Mouse (Mus musculus) left cerebral cortex, postnatal 25 days (tissue): ENCODE data around the gene Rfx2. TPM values are rescaled to one million over a fixed set of nuclear protein-coding genes. Genes with fewer than 3 reads are reported as not detected.
A peak's percentile ranks its signal among the peaks of the same experiment; 100 is the strongest.

Experiments
- DNase-seq, 2 experiments: peaks; one replicate each; pipeline ENCODE4 v3.0.0; 2022; ENCODE audit warnings: low spot score in 2 of 2, mixed read lengths in 1 of 2
- intact Hi-C: fragments of 180-260 bp; cut with DNase I; formaldehyde crosslinking; loops from one replicate; pipeline ENCODE4 v1.15.1; 2025
- total RNA-seq, 2 experiments: library from RNA; stranded (reverse); gene quantifications; 2 replicates each; pipeline ENCODE4 v1.2.3; 2021

The Rfx2 gene
- total RNA-seq, 2 experiments from 2014 or later: 2.1 to 3.9 TPM

- DNase-seq: no peak
- intact Hi-C loops: no loop called here
Observed at GRCm38 (mm10) chr17:56836336-56836735, 5.5 kb upstream of the Rfx2 start.

- no peak for DNase-seq
- intact Hi-C loops: no loop called here
Observed at GRCm38 (mm10) chr17:56833381-56833780, 2.6 kb upstream of the Rfx2 start.

DNA sequence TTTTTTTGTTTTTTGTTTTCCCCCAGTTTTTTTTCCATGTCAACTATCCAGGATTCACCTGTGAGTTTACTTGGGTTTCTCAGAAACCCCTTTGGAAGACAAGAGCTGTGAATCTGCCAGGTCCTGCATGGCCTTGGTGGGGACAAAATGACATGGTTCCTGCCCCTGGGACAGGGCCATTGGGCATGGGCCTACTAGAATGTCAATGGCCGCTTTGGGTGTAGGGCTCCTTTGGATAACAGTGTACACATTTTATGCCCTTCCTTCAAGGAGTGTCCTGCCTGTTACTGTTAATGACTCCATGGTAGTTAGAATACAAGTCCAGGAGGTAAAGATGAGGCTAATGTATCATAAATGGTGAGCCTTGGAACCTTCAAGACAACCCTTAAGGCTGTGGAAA is 2.1 kb upstream of the Rfx2 start:
- intact Hi-C loops: no loop called here
- DNase-seq: no peak

GRCm38 (mm10) chr17:56831111-56831816 is 451 bp upstream of the Rfx2 start:
- intact Hi-C loops: loop anchor here (2.0 kb wide), 1 partner anchor 66 kb away; the partner anchor contains the start of gene Dus3l
- peak; percentile 98 to 99 for DNase-seq

DNA sequence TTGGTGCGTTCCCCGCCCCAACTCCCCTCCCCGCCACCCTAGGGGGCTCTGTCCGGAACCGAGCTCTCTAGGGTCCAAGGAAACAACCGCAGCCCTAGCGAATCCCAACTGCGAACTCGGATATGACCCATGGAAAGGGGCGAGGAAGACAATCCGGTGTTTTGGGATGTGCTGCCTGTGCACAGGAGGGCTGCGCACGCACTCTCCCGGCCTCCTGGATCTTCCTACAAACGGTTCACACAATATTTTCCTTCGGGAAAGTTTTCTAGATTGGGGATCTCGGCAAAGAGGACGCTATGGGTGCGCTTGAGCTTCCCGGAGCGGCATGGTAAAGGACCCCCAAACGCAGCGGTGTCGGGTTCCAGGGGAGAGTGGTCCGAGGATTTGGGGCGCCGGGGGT is 1.0 kb downstream of the Rfx2 start:
- DNase-seq: no peak
- intact Hi-C loops: loop anchor here (2.0 kb wide), 1 partner anchor 65 kb away; the partner anchor contains the start of gene Dus3l

DNA sequence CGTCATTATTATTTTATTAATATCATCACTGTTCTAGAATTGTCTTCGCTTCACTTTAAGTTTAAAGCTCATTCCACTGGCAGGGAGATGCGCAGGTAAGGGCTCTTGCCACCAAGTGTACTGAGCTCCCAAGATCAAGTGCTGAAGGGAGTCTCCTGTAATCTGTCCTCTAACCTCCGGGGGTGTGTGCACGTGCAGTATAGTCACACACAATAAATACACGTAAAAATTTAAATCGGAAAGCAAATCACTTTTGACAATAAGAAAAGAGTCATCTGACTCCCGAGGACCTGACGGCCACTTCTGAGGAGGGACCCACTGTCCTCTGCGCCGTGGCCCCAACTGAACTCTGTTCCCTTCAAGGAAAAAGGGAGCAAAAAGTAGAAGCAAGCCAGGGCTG is 1.6 kb downstream of the Rfx2 start:
- DNase-seq: no peak
- intact Hi-C loops: no loop called here

GRCm38 (mm10) chr17:56826718-56827117 is 4.1 kb downstream of the Rfx2 start:
- intact Hi-C loops: no loop called here
- peak in 1 of 2 experiments; percentile 62 for DNase-seq

GRCm38 (mm10) chr17:56823352-56823751 is 7.5 kb downstream of the Rfx2 start:
- intact Hi-C loops: no loop called here
- no peak for DNase-seq

DNA sequence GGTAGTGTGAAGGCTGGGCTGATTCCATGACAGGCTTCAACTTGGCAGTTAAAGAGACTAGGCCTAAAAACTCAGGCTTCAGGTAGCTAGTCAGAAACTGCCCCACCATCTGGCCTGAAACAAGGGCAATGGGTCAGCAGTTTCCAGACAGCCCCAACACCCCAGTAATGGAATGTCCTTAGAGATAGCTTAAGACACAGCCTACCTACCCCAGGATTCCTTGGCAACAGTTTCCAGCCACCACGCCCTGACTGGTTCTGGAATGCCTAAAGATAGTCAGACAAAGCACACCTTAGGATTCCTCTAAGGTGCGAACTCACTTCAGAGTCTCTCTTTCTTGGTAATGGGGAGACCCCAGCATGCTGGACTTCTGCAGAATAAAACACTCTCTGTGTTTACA is 8.4 kb downstream of the Rfx2 start:
- no peak for DNase-seq

GRCm38 (mm10) chr17:56819694-56820111 is 11.1 kb downstream of the Rfx2 start:
- DNase-seq: peak in 1 of 2 experiments; percentile 24
- intact Hi-C loops: no loop called here

More for the DNA sequence above, 8.4 kb downstream of the Rfx2 start:
- intact Hi-C loops: no loop called here

GRCm38 (mm10) chr17:56819032-56819545 is 11.7 kb downstream of the Rfx2 start:
- intact Hi-C loops: no loop called here
- no peak for DNase-seq

- intact Hi-C loops: no loop called here
- no peak for DNase-seq
Observed at GRCm38 (mm10) chr17:56818067-56818636, 12.7 kb downstream of the Rfx2 start.

DNA sequence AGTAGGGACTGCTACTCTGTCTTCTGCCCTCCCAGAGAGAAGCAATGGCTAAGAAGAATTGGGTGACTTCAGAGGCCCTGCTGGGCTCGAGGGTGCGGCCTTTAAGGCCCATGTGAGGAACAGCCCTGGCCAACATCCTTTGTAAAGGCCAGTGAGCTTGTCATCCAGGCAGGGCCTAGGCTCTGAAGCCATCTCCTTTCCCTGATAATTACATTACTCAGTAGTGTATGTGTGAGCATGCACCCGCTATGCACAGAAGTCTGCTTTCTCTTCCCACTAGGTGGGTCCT is 15.8 kb downstream of the Rfx2 start:
- no peak for DNase-seq
- intact Hi-C loops: no loop called here

DNA sequence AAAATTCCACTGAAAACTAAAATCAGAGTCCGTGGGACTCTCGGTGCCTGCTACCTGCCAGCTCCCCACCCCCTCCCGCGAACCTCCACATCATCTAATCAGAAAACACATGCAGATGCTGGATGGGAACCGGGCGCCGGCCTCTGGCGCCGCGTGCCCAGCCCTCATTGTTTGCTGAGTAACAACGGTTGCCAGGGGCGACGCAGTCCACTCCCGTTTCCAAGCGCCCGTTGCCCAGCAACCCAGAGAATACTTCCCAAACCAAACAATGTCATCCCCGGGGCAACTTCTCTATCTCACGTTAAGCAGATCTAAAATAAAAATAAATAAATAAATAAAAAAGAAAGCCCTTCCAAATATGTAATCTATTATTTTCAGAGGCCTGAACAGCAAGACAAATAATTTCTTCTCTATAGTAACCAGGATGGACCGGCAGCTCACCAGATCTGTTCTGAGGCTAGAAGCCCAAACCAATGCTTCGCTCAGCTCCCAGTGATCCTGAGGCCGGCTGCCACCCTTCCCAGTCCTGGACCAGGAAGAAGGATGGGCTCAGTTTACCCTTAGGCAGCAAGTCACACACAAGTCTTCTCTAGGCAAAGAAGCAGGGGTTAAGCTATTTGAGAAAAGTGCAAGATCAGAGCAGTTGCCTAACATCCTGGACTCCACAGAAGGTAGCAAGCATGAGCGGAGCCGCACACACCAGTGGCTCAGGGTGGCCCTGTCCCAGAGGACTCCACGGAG is 16.3 kb downstream of the Rfx2 start:
- peak; percentile 85 to 89 for DNase-seq
- intact Hi-C loops: no loop called here

DNA sequence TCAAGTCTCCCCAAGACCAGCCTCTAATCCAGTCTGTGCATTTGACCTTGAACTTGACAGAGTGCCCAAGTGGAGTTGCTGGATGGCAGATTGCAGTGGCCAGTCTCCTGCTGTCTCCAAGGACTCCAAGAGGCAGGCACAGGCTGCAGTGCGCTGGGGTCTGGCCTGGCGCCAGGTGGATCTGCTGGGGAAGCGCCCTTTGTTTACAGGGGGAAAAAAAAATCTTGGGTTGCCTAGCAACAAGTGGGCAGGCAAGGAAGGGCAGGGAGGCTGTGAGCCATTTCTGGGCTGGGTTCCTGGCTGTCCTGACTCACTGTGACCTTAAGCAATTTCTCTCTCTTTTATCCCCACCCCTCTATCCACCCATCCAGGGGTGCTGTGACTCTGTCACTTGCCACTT is 20.6 kb downstream of the Rfx2 start:
- peak; percentile 63 to 74 for DNase-seq
- intact Hi-C loops: no loop called here

DNA sequence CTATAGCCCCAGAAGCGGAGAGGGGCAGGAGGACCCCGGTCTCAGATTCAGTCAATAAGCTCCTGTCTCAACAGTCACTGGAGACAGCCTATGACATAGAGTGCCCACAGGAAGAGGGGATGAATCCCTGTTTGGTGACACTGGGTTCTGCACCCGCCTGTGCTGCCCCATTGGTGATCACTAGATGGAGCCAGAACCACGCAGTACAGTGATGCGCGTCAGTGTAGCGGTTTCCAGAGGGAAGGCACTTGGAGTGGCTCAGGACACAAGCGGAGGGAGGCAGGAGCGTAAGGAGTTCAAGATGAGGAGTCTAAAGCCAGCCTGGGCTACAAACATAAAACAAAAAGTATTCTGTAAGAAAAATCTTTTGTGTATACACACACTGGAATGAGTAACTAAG is 22.3 kb downstream of the Rfx2 start:
- intact Hi-C loops: loop anchor here (1.0 to 5.0 kb wide), 7 partner anchors 50 to 524 kb away; partner anchors contain the start of gene Mllt1
- peak; percentile 83 to 86 for DNase-seq

DNA sequence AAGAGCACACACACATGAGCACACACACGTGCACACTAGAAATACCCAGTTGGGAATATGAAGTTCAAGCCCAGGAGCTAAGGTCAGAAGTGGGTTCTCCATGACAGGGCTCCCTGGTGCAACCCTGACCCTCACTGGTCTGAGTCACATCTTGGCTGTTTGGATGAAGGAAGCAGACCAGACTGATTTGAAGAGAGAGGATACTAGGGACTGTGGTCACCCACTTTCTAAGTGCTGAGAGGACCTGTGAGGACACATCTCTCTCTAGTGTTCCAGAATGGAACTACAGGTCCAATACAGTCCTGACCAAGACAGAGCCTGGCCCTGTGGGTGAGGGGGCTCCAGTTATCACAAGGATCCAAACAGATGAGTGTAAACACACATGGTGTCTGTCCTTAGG is 25.0 kb downstream of the Rfx2 start:
- no peak for DNase-seq
- intact Hi-C loops: loop anchor here (5.0 kb wide), 6 partner anchors 92 to 527 kb away; partner anchors contain the start of gene Mllt1

GRCm38 (mm10) chr17:56804952-56805351 is 25.9 kb downstream of the Rfx2 start:
- intact Hi-C loops: loop anchor here (5.0 kb wide), 6 partner anchors 92 to 527 kb away; partner anchors contain the start of gene Mllt1
- no peak for DNase-seq

GRCm38 (mm10) chr17:56802065-56802464 is 28.7 kb downstream of the Rfx2 start:
- intact Hi-C loops: no loop called here
- no peak for DNase-seq

DNA sequence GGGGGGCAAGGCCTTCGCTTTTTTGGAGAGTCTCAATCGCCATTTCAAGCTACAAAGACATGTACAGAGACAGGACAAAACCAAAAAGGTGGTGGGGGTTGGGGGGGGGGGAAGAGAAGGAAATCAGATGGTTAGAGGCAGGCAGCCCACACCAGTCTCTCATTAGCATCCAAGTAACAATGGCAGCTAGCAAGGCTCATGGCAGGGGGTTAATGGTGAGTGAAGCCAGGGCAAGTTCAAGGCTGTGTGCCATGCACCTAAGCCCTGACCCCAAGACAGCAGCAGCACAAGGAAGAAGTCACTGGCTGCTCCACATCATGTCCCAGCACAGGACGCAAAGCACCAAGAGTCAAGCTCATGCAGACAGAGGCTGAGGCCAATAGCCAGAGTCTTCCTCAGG is 31.5 kb downstream of the Rfx2 start:
- intact Hi-C loops: no loop called here

More for the DNA sequence above, 31.5 kb downstream of the Rfx2 start:
- no peak for DNase-seq
